Mouse (Mus musculus) liver, embryonic 11.5 days (tissue): ENCODE measurements around the gene Tmco4. TPM values are rescaled to one million over a fixed set of nuclear protein-coding genes. Genes with fewer than 3 reads are reported as not detected.
"Not testable (repeated sequence)": the region's sequence is repeated elsewhere in the genome, so short reads cannot be mapped to it uniquely, and the experiment has no call there.

Experiments
- ATAC-seq: fragments of 200-750 bp; cut with Nextera tagmentation; replicated peaks from 2 replicates; pipeline ENCODE4 v1.8.0; 2017; ENCODE audit warnings: moderate number of reproducible peaks, mild to moderate bottlenecking, moderate TSS enrichment, moderate library complexity; ENCODE audit not compliant: low FRiP score
- DNase-seq: peaks from one replicate; pipeline ENCODE4 v3.0.0-alpha.2; 2017; ENCODE audit warnings: low spot score
- H3K27ac ChIP-seq: fragments of 300-500 bp; sonication (generic); 2 replicates; pipeline ENCODE4 v1.5.1; 2014; ENCODE audit warnings: mild to moderate bottlenecking, low read depth, low read length, control low read depth
- H3K27me3 ChIP-seq: fragments of 300-500 bp; sonication (generic); replicated peaks from 2 replicates; pipeline ENCODE4 v1.6.1; 2014; ENCODE audit warnings: low read length, mixed read lengths; ENCODE audit not compliant: control insufficient read depth, insufficient read depth
- H3K36me3 ChIP-seq: fragments of 300-500 bp; sonication (generic); 2 replicates; pipeline ENCODE4 v1.6.1; 2014; ENCODE audit warnings: mild to moderate bottlenecking, low read length, moderate library complexity, mixed read lengths; ENCODE audit not compliant: control insufficient read depth, insufficient read depth
- H3K4me1 ChIP-seq: fragments of 300-500 bp; sonication (generic); replicated peaks from 2 replicates; pipeline ENCODE4 v1.6.1; 2014; ENCODE audit warnings: low read length, mixed read lengths; ENCODE audit not compliant: control insufficient read depth, insufficient read depth
- H3K4me2 ChIP-seq: fragments of 300-500 bp; sonication (generic); 2 replicates; pipeline ENCODE4 v1.6.1; 2014; ENCODE audit warnings: mild to moderate bottlenecking, control low read depth, moderate library complexity
- H3K4me3 ChIP-seq: fragments of 300-500 bp; sonication (generic); 2 replicates; pipeline ENCODE4 v1.5.1; 2014; ENCODE audit warnings: low read depth, low read length, control low read depth
- H3K9ac ChIP-seq: fragments of 300-500 bp; sonication (generic); 2 replicates; pipeline ENCODE4 v1.6.1; 2014; ENCODE audit warnings: low read depth, low read length, control low read depth
- H3K9me3 ChIP-seq: fragments of 300-500 bp; sonication (generic); 2 replicates; pipeline ENCODE4 v1.6.1; 2016; ENCODE audit warnings: low read length, inconsistent platforms, mixed read lengths; ENCODE audit not compliant: control insufficient read depth
- WGBS: fragments of 180-500 bp; shearing (Covaris S2); extraction: QIAGEN DNeasy Blood & Tissue Kit; methylation state at CpG from one replicate; pipeline ENCODE4 v1.1.7; 2014; 5-methylcytosine and 5-hydroxymethylcytosine counted together
- polyA plus RNA-seq: library from polyadenylated mRNA; unstranded; fragments of >200 nt; fragmentation: Nextera tagmentation; extraction: Ambion mirVana; gene quantifications from 2 replicates; pipeline ENCODE4 v1.2.1, GENCODE M21; 2014

The Tmco4 gene
- polyA plus RNA-seq, 1 experiment from 2014 or later: 1.5 TPM

DNA sequence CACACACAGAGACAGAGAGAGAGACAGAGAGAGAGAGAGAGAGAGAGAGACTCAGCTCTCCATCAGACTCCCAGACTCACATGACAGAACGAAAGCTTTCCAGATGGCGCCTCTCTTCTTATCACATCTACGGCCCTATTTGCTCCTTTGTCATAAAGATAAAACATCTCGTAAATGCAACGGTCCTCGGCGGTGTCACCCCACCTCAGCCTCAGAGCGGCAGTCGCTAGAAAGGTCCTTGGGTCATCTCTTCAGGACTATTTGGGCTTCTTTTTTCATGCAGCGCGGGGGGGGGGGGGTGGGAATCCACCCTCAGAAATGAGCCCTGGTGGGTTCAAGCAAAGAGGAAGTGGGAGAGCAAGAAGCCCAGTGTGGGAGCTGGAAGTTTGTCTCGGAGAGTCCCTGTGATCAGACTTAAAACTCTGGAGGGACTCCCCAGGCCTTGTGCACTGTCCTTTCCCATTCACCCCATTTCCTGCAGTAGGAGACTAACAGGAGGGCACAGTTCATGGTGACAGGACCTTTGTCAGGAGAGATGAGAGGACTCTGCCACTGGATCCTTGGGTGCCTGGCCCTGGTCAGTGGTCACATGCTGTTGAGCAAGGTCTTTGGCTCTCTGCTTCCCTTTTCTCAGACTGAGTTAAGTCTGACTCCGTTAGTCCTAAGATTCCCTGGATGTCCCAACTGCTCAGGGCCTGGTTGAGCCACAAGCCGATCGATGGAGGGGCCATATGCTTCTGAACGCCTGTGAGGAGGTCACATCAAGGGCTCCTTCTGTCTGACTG, 3.7 kb upstream of the Tmco4 start:
- 41% methylated on average over 16 of the region's 16 CpGs for WGBS

GRCm38 (mm10) chr4:138969736-138970135, 3.0 kb upstream of the Tmco4 start:
- WGBS: 60% methylated on average over 9 of the region's 9 CpGs
- no peak for ATAC-seq
- no peak for DNase-seq

More for the DNA sequence above, 3.7 kb upstream of the Tmco4 start:
- Histone ChIP-seq H3K9ac (no peak overlapping the region), H3K27me3 (no peaks in the 10 kb centered on the region), H3K9me3 (no peaks in the 10 kb centered on the region), H3K4me1 (peaks cover 9% of the 10 kb centered on the region), H3K36me3 (no peaks in the 10 kb centered on the region), H3K27ac (no peak overlapping the region), H3K4me3 (no peak overlapping the region), H3K4me2 (no peak overlapping the region)
- ATAC-seq: no peak
- no peak for DNase-seq

GRCm38 (mm10) chr4:138971371-138971770, 1.3 kb upstream of the Tmco4 start:
- H3K4me1 ChIP-seq: peaks cover 9% of the 10 kb centered on the region
- H3K9ac ChIP-seq: no peak overlapping the region
- H3K4me2 ChIP-seq: no peak overlapping the region
- WGBS: 89% methylated on average over 6 of the region's 6 CpGs
- no peaks in the 10 kb centered on the region for H3K36me3 ChIP-seq
- DNase-seq (no peak), ATAC-seq (no peak)
- H3K9me3 ChIP-seq: no peaks in the 10 kb centered on the region
- H3K27ac ChIP-seq: no peak overlapping the region
- H3K27me3 ChIP-seq: no peaks in the 10 kb centered on the region
- H3K4me3 ChIP-seq: no peak overlapping the region

More at GRCm38 (mm10) chr4:138969736-138970135, 3.0 kb upstream of the Tmco4 start:
- H3K36me3 ChIP-seq: no peaks in the 10 kb centered on the region
- H3K9ac ChIP-seq: no peak overlapping the region
- no peaks in the 10 kb centered on the region for H3K9me3 ChIP-seq
- no peak overlapping the region for H3K27ac ChIP-seq
- H3K4me3 ChIP-seq: no peak overlapping the region
- H3K27me3 ChIP-seq: no peaks in the 10 kb centered on the region
- H3K4me2 ChIP-seq: no peak overlapping the region
- H3K4me1 ChIP-seq: peaks cover 9% of the 10 kb centered on the region

DNA sequence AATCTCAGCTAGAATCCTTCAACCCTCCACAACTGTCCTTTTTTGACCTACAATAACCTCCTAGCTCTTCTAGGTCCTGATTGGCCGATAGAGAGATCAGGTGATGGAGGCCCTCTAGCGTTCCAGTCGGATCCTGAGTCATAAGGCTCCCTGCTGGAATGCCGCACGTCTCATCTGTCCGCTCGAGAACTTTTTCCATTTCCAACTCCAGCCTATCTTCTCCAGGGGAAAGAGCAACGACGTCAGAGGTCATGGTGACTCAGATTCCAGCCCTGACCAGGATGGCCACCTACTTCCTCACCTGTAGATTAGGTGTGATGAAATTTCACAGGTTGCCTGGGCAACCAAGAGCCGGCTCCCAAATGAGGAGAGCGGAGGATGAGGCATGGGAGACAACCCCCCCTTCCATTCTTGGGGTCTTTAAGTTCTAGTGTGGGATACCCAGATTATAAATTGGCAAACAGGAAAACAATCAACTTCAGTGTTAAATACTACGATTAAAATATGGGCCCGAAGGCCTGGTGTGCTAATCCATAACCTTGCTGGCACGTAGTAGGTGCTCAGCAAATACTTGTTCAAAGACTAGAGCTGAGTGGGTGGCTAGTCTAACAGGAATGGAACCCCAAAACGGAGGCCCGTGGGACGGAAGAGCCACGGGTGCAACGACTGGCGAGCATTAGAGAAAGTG, 405 bp upstream of the Tmco4 start:
- no peaks in the 10 kb centered on the region for H3K9me3 ChIP-seq
- H3K27ac ChIP-seq: peak overlapping the region; percentile 70
- peak overlapping the region; percentile 88 for H3K4me2 ChIP-seq
- ATAC-seq (peak; percentile 45; the same call in 1 of the 2 replicates), DNase-seq (peak; percentile 49)
- H3K36me3 ChIP-seq: no peaks in the 10 kb centered on the region
- WGBS: 11% methylated on average over 20 of the region's 20 CpGs
- peaks cover 9% of the 10 kb centered on the region for H3K4me1 ChIP-seq
- peak overlapping the region; percentile 73 for H3K4me3 ChIP-seq
- H3K27me3 ChIP-seq: no peaks in the 10 kb centered on the region
- H3K9ac ChIP-seq: peak overlapping the region; percentile 84

DNA sequence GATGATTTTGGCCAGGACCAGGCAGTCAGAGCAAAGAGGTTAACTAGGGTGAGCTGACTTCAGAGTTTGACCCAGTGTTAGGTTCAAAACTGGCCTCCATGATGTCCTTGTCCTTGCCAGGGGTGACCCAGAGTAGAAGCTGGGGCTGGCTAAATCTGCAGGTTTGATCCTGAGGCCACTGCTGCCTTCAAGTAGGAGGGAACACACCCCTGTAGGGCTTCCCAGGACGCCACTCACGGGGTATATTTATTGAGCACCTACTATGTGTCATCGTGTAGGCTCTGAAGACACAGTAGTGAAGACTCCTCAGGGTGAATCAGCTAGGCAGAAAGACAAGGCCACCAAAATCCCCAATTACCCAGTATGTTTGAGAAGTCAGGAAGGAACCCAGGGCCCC, 1.0 kb downstream of the Tmco4 start:
- no peaks in the 10 kb centered on the region for H3K27me3 ChIP-seq
- H3K4me1 ChIP-seq: peaks cover 9% of the 10 kb centered on the region
- WGBS: 44% methylated on average over 3 of the region's 3 CpGs
- peak overlapping the region; percentile 88 for H3K4me2 ChIP-seq
- H3K9ac ChIP-seq: no peak overlapping the region
- ATAC-seq (peak; percentile 26; the same call in 1 of the 2 replicates), DNase-seq (no peak)
- H3K27ac ChIP-seq: no peak overlapping the region
- no peaks in the 10 kb centered on the region for H3K36me3 ChIP-seq
- H3K9me3 ChIP-seq: no peaks in the 10 kb centered on the region
- peak overlapping the region; percentile 73 for H3K4me3 ChIP-seq

DNA sequence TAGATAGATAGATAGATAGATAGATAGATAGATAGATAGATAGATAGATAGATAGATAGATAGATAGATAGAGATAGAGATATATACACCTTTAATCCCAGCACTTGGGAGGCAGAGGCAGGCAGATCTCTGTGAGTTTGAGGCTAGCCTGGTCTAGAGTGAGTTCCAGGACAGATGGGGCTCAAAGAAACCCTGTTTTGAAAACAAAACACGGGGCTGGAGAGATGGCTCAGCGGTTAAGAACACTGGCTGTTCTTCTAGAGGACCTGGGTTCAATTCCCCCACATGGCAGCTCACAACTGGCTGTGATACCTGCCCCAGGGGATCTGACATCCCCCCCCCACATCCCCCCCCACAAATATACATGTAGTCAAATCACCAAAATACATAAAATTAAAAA, 1.9 kb downstream of the Tmco4 start:
- not testable (repeated sequence) for H3K4me3 ChIP-seq, H3K27me3 ChIP-seq, H3K9me3 ChIP-seq, H3K36me3 ChIP-seq, DNase-seq, H3K27ac ChIP-seq, ATAC-seq, H3K4me2 ChIP-seq, H3K9ac ChIP-seq, H3K4me1 ChIP-seq
- WGBS: 82% methylated on average over 2 of the region's 2 CpGs

- DNase-seq (no peak), ATAC-seq (no peak)
- H3K27ac ChIP-seq: no peak overlapping the region
- no peaks in the 10 kb centered on the region for H3K9me3 ChIP-seq
- H3K36me3 ChIP-seq: no peaks in the 10 kb centered on the region
- no peak overlapping the region for H3K9ac ChIP-seq
- WGBS: 39% methylated on average over 3 of the region's 3 CpGs
- no peak overlapping the region for H3K4me2 ChIP-seq
- H3K4me3 ChIP-seq: no peak overlapping the region
- no peaks in the 10 kb centered on the region for H3K27me3 ChIP-seq
- H3K4me1 ChIP-seq: peaks cover 7% of the 10 kb centered on the region
Measured at GRCm38 (mm10) chr4:138975194-138975593, 2.5 kb downstream of the Tmco4 start.

- 72% methylated on average over 6 of the region's 6 CpGs for WGBS
- ATAC-seq (no peak), DNase-seq (no peak)
- Histone ChIP-seq H3K4me3 (no peak overlapping the region), H3K9me3 (no peaks in the 10 kb centered on the region), H3K9ac (no peak overlapping the region), H3K4me2 (no peak overlapping the region), H3K4me1 (peaks cover 7% of the 10 kb centered on the region), H3K27ac (no peak overlapping the region), H3K36me3 (no peaks in the 10 kb centered on the region), H3K27me3 (no peaks in the 10 kb centered on the region)
Measured at GRCm38 (mm10) chr4:138976046-138976445, 3.4 kb downstream of the Tmco4 start.
